ENCODE assay signal across 26 mouse cellular contexts in genomic region chr8:69793666-69794065, GRCm38 (mm10). TPM values are rescaled to one million over a fixed set of nuclear protein-coding genes. Genes with fewer than 3 reads are reported as not detected.
DNase-seq lines count a peak whose midpoint lies in the region; ATAC-seq and TF ChIP-seq lines count a peak whose summit lies in the region.
"Had no signal": no experiment of that assay in that cellular context is flagged by ENCODE, and none has a peak within 500 bp of the region (broad histone marks: within the 10 kb centered on the region; RNA-seq: fewer than 3 reads in every experiment).

No protein-coding gene starts in this region.

- no peak for TF ChIP-seq CTCF in hindbrain, postnatal 0 days (IDR thresholded peaks at IDR 0.05; ENCODE audit: low read depth)
- TF ChIP-seq CTCF in liver, postnatal 0 days (IDR thresholded peaks at IDR 0.05; ENCODE audit: low read depth): no peak

- 0 out of 2 replicates have a peak overlapping the region, but pooled peaks have one; percentile 5 for H3K9ac ChIP-seq in hindbrain, embryonic 13.5 days
- no peak overlapping the region for H3K9ac ChIP-seq in hindbrain, postnatal 0 days (replicated peaks; ENCODE audit: low read length)
- H3K9ac ChIP-seq in liver, embryonic 12.5 days: 0 out of 2 replicates have a peak overlapping the region, but pooled peaks have one; percentile 5
- no peak overlapping the region for H3K9ac ChIP-seq in liver, postnatal 0 days (replicated peaks)
- H3K9ac ChIP-seq: embryonic facial prominence, embryonic 15.5 days had no signal

- no peak overlapping the region for H3K4me2 ChIP-seq in hindbrain, embryonic 13.5 days
- no peak overlapping the region for H3K4me2 ChIP-seq in hindbrain, postnatal 0 days (ENCODE audit: low read depth, low read length)
- no peak overlapping the region for H3K4me2 ChIP-seq in liver, embryonic 12.5 days
- no peak overlapping the region for H3K4me2 ChIP-seq in liver, postnatal 0 days (ENCODE audit: low read depth, low read length)
- H3K4me2 ChIP-seq: embryonic facial prominence, embryonic 15.5 days had no signal

- H3K36me3 ChIP-seq in hindbrain, embryonic 13.5 days: peaks cover 55% of the 10 kb centered on the region
- H3K36me3 ChIP-seq in hindbrain, postnatal 0 days (ENCODE audit: insufficient read depth, low read length): peaks cover 39% of the 10 kb centered on the region
- peaks cover 60% of the 10 kb centered on the region for H3K36me3 ChIP-seq in liver, embryonic 12.5 days
- H3K36me3 ChIP-seq in liver, postnatal 0 days (replicated peaks; ENCODE audit: insufficient read depth, low read length): peaks cover 49% of the 10 kb centered on the region

- H3K27me3 ChIP-seq in hindbrain, embryonic 13.5 days: no peaks in the 10 kb centered on the region
- H3K27me3 ChIP-seq in hindbrain, postnatal 0 days (ENCODE audit: insufficient read depth, low read length): no peaks in the 10 kb centered on the region
- no peaks in the 10 kb centered on the region for H3K27me3 ChIP-seq in liver, embryonic 12.5 days (replicated peaks)
- H3K27me3 ChIP-seq in liver, postnatal 0 days (ENCODE audit: insufficient read depth, low read length): no peaks in the 10 kb centered on the region
- H3K27me3 ChIP-seq: embryonic facial prominence, embryonic 15.5 days had no signal

- whole genome bisulfite sequencing in hindbrain, embryonic 13.5 days: 97% methylated on average over 4 of the region's 4 CpGs
- WGBS in hindbrain, postnatal 0 days: 90% methylated on average over 4 of the region's 4 CpGs
- 91% methylated on average over 4 of the region's 4 CpGs for WGBS in liver, embryonic 12.5 days (ENCODE audit: insufficient replicate concordance)
- WGBS in liver, postnatal 0 days (ENCODE audit: insufficient replicate concordance): 95% methylated on average over 4 of the region's 4 CpGs

- no peak for DNase-seq in hindbrain, postnatal 0 days (ENCODE audit: low spot score)
- DNase-seq in liver, postnatal 0 days: no peak
- peak; percentile 9 to 54 for DNase-seq in spleen, postnatal 4 days (ENCODE audit: low spot score in 2 of 2)
- no peak for DNase-seq in spleen, postnatal 36 days (ENCODE audit: low spot score in 2 of 2)
- peak; percentile 3 for DNase-seq in urinary bladder, postnatal 25 days (ENCODE audit: low spot score)
- DNase-seq in urinary bladder, adult 2 months (ENCODE audit: low spot score): no peak
- DNase-seq: adrenal gland, postnatal 10 days; cerebellum, adult 11 months; cerebellum, adult 8-10 months; cerebellum, postnatal 14 days; embryo, embryonic 11 days; gastrocnemius, adult 2 months; gastrocnemius, postnatal 25 days; heart, postnatal 10 days; heart, postnatal 4 days had no signal

- no peak overlapping the region for H3K27ac ChIP-seq in hindbrain, embryonic 13.5 days
- H3K27ac ChIP-seq in hindbrain, postnatal 0 days: no peak overlapping the region
- no peak overlapping the region for H3K27ac ChIP-seq in liver, embryonic 12.5 days
- no peak overlapping the region for H3K27ac ChIP-seq in liver, postnatal 0 days (ENCODE audit: low read depth)
- H3K27ac ChIP-seq: embryonic facial prominence, embryonic 15.5 days; forebrain, embryonic 10.5 days; gastrocnemius, adult 2 months; heart, embryonic 10.5 days had no signal

- ATAC-seq in hindbrain, embryonic 13.5 days (ENCODE audit: low FRiP score): no peak
- no peak for ATAC-seq in hindbrain, postnatal 0 days
- ATAC-seq in liver, embryonic 12.5 days: no peak
- no peak for ATAC-seq in liver, postnatal 0 days
- ATAC-seq: forebrain, embryonic 14.5 days had no signal

- no peak overlapping the region for H3K4me3 ChIP-seq in hindbrain, embryonic 13.5 days
- H3K4me3 ChIP-seq in hindbrain, postnatal 0 days (ENCODE audit: low read length): no peak overlapping the region
- no peak overlapping the region for H3K4me3 ChIP-seq in liver, embryonic 12.5 days
- no peak overlapping the region for H3K4me3 ChIP-seq in liver, postnatal 0 days (ENCODE audit: low read depth, low read length)
- H3K4me3 ChIP-seq: embryonic facial prominence, embryonic 15.5 days; erythroblast, embryonic 14.5 days; forebrain, embryonic 10.5 days; gastrocnemius, adult 2 months; heart, embryonic 10.5 days had no signal

- H3K4me1 ChIP-seq in hindbrain, embryonic 13.5 days (replicated peaks): peaks cover 36% of the 10 kb centered on the region
- peaks cover 15% of the 10 kb centered on the region; the same call in 1 of the 2 replicates for H3K4me1 ChIP-seq in hindbrain, postnatal 0 days (ENCODE audit: insufficient read depth, low read length)
- H3K4me1 ChIP-seq in liver, embryonic 12.5 days: peaks cover 36% of the 10 kb centered on the region
- H3K4me1 ChIP-seq in liver, postnatal 0 days (ENCODE audit: insufficient read depth): peaks cover 24% of the 10 kb centered on the region

- no peak for TF ChIP-seq EP300 in liver, postnatal 0 days (IDR thresholded peaks at IDR 0.05; ENCODE audit: low read depth)

- no peaks in the 10 kb centered on the region for H3K9me3 ChIP-seq in hindbrain, embryonic 13.5 days
- no peaks in the 10 kb centered on the region for H3K9me3 ChIP-seq in hindbrain, postnatal 0 days (ENCODE audit: low read length)
- no peaks in the 10 kb centered on the region for H3K9me3 ChIP-seq in liver, embryonic 12.5 days (replicated peaks)
- H3K9me3 ChIP-seq in liver, postnatal 0 days (ENCODE audit: low read length): no peaks in the 10 kb centered on the region
- H3K9me3 ChIP-seq: embryonic facial prominence, embryonic 15.5 days; forebrain, embryonic 10.5 days; heart, embryonic 10.5 days had no signal

RNA-seq across cellular contexts. Expression of gene Zfp866, which starts 2.7 kb away (rescaled TPM):
- polyA plus RNA-seq in hindbrain, embryonic 13.5 days (2015; fragmentation: Nextera tagmentation; extraction: Ambion mirVana): 42.9 and 44.0 TPM in 2 replicates
- total RNA-seq in hindbrain, postnatal 0 days (2014; rRNA removed): 38.6 and 39.8 TPM in 2 replicates
- polyA plus RNA-seq in hindbrain, postnatal 0 days (2015; fragmentation: Nextera tagmentation; extraction: Ambion mirVana): 18.5 and 18.6 TPM in 2 replicates
- 10.9 and 12.3 TPM in 2 replicates for polyA plus RNA-seq in liver, embryonic 12.5 days (2016; fragmentation: Nextera tagmentation; extraction: Ambion mirVana)
- 3.6 and 4.6 TPM in 2 replicates for polyA plus RNA-seq in liver, postnatal 0 days (2015; fragmentation: Nextera tagmentation; extraction: Ambion mirVana)
- 17.7 and 21.1 TPM in 2 replicates for polyA plus RNA-seq in urinary bladder, adult 2 months (2012; rRNA removed)

RNA-seq across cellular contexts. Expression of gene Atp13a1, which starts 2.7 kb away (rescaled TPM):
- polyA plus RNA-seq in hindbrain, embryonic 13.5 days (2015; fragmentation: Nextera tagmentation; extraction: Ambion mirVana): 47.8 and 47.9 TPM in 2 replicates
- total RNA-seq in hindbrain, postnatal 0 days (2014; rRNA removed): 85.9 and 93.1 TPM in 2 replicates
- polyA plus RNA-seq in hindbrain, postnatal 0 days (2015; fragmentation: Nextera tagmentation; extraction: Ambion mirVana): 38.9 and 39.1 TPM in 2 replicates
- polyA plus RNA-seq in liver, embryonic 12.5 days (2016; fragmentation: Nextera tagmentation; extraction: Ambion mirVana): 32.8 and 33.9 TPM in 2 replicates
- polyA plus RNA-seq in liver, postnatal 0 days (2015; fragmentation: Nextera tagmentation; extraction: Ambion mirVana): 12.9 and 13.8 TPM in 2 replicates
- 39.5 and 43.8 TPM in 2 replicates for polyA plus RNA-seq in urinary bladder, adult 2 months (2012; rRNA removed)

RNA-seq across cellular contexts. Expression of gene Gmip, which starts 14.8 kb away (rescaled TPM):
- polyA plus RNA-seq in hindbrain, embryonic 13.5 days (2015; fragmentation: Nextera tagmentation; extraction: Ambion mirVana): 31.5 and 34.1 TPM in 2 replicates
- 28.8 and 42.7 TPM in 2 replicates for total RNA-seq in hindbrain, postnatal 0 days (2014; rRNA removed)
- 23.6 and 27.9 TPM in 2 replicates for polyA plus RNA-seq in hindbrain, postnatal 0 days (2015; fragmentation: Nextera tagmentation; extraction: Ambion mirVana)
- 5.4 and 6.6 TPM in 2 replicates for polyA plus RNA-seq in liver, embryonic 12.5 days (2016; fragmentation: Nextera tagmentation; extraction: Ambion mirVana)
- 6.2 and 7.4 TPM in 2 replicates for polyA plus RNA-seq in liver, postnatal 0 days (2015; fragmentation: Nextera tagmentation; extraction: Ambion mirVana)
- polyA plus RNA-seq in urinary bladder, adult 2 months (2012; rRNA removed): 19.5 and 20.3 TPM in 2 replicates

RNA-seq across cellular contexts. Expression of gene Gm20422, which starts 19.0 kb away (rescaled TPM):
- polyA plus RNA-seq in hindbrain, embryonic 13.5 days (2015; fragmentation: Nextera tagmentation; extraction: Ambion mirVana): 0.34 TPM in 1 of 2 replicates, not detected in the other
- total RNA-seq in hindbrain, postnatal 0 days (2014; rRNA removed): not detected in 2 replicates
- polyA plus RNA-seq in hindbrain, postnatal 0 days (2015; fragmentation: Nextera tagmentation; extraction: Ambion mirVana): 0.34 and 0.61 TPM in 2 replicates
- 0.32 TPM in 1 of 2 replicates, not detected in the other for polyA plus RNA-seq in liver, embryonic 12.5 days (2016; fragmentation: Nextera tagmentation; extraction: Ambion mirVana)
- 0.18 and 0.86 TPM in 2 replicates for polyA plus RNA-seq in liver, postnatal 0 days (2015; fragmentation: Nextera tagmentation; extraction: Ambion mirVana)
- polyA plus RNA-seq in urinary bladder, adult 2 months (2012; rRNA removed): 0.11 TPM in 1 of 2 replicates, not detected in the other
- total RNA-seq: common myeloid progenitor, adult 5-6 weeks; MEL had no signal
- polyA plus RNA-seq: embryonic facial prominence, embryonic 11.5 days; embryonic facial prominence, embryonic 15.5 days; erythroblast, embryonic 14.5 days; heart, embryonic 14.5 days had no signal

RNA-seq across cellular contexts. Expression of gene Lpar2, which starts 28.6 kb away (rescaled TPM):
- polyA plus RNA-seq in hindbrain, embryonic 13.5 days (2015; fragmentation: Nextera tagmentation; extraction: Ambion mirVana): 0.78 and 0.83 TPM in 2 replicates
- total RNA-seq in hindbrain, postnatal 0 days (2014; rRNA removed): 5.2 and 5.4 TPM in 2 replicates
- 0.45 and 0.50 TPM in 2 replicates for polyA plus RNA-seq in hindbrain, postnatal 0 days (2015; fragmentation: Nextera tagmentation; extraction: Ambion mirVana)
- polyA plus RNA-seq in liver, embryonic 12.5 days (2016; fragmentation: Nextera tagmentation; extraction: Ambion mirVana): 0.12 and 0.20 TPM in 2 replicates
- polyA plus RNA-seq in liver, postnatal 0 days (2015; fragmentation: Nextera tagmentation; extraction: Ambion mirVana): 0.04 and 0.05 TPM in 2 replicates
- polyA plus RNA-seq in urinary bladder, adult 2 months (2012; rRNA removed): 1.7 and 1.8 TPM in 2 replicates

Comparison
In these comparisons a context has a peak if more than half of its experiments do, and no peak if none do; other contexts are left out.
1. H3K9ac ChIP-seq: peak in hindbrain, embryonic 13.5 days (single experiment) and liver, embryonic 12.5 days (single experiment); none in hindbrain, postnatal 0 days (single experiment) and liver, postnatal 0 days (single experiment).
2. DNase-seq: peak in spleen, postnatal 4 days (2 of 2) and urinary bladder, postnatal 25 days (single experiment); none in hindbrain, postnatal 0 days (single experiment), liver, postnatal 0 days (single experiment), spleen, postnatal 36 days (0 of 2) and urinary bladder, adult 2 months (single experiment).